Comparison of ENCODE assay signal across 13 mouse cellular contexts in the genomic region with DNA sequence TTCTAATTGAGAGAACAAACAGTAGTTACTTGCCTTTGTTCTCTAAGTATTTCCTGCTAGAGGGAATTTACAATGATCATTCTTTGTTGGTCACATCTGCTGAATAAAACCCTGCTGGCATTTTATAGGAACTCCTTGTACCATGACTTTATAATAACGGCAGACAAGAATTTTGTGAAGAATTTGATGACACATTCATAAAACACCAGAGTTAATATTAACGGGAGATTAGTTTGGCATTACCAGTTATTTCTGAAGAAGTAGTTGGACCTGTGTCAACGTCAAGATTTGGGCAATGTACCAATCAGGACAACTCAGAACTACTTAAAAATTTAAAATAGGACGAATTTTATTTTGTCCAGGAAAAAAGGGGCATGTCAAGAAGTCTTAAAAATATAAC.
"Had no signal": no experiment of that assay in that cellular context is flagged by ENCODE, and none has a peak within 500 bp of the region (broad histone marks: within the 10 kb centered on the region; RNA-seq: fewer than 3 reads in every experiment).

No protein-coding gene starts in this region.

- H3K4me1 ChIP-seq: limb, embryonic 15.5 days; liver, embryonic 13.5 days; lung, embryonic 15.5 days; megakaryocyte, embryonic 14.5 days; midbrain, embryonic 15.5 days; neural tube, embryonic 13.5 days; stomach, embryonic 15.5 days had no signal

- DNase-seq: liver, embryonic 13.5 days; liver, postnatal 0 days; lung, postnatal 14 days; right cerebral cortex, postnatal 14 days; thymus, adult 2 months; thymus, postnatal 25 days had no signal

- H3K4me3 ChIP-seq: limb, embryonic 15.5 days; liver, embryonic 13.5 days; lung, embryonic 15.5 days; megakaryocyte, embryonic 14.5 days; midbrain, embryonic 15.5 days; neural tube, embryonic 13.5 days; stomach, embryonic 15.5 days had no signal

- H3K27ac ChIP-seq: kidney, postnatal 0 days; limb, embryonic 15.5 days; liver, embryonic 13.5 days; lung, embryonic 15.5 days; midbrain, embryonic 15.5 days; neural tube, embryonic 13.5 days; stomach, embryonic 15.5 days had no signal
